Mouse (Mus musculus) liver, embryonic 12.5 days (tissue): Measurements from ENCODE around the gene Gipc3. TPM values are rescaled to one million over a fixed set of nuclear protein-coding genes. Genes with fewer than 3 reads are reported as not detected.

Source experiments
- ATAC-seq: fragments of 200-750 bp; cut with Nextera tagmentation; 2 replicates; pipeline ENCODE4 v1.8.0; 2017; ENCODE audit warnings: moderate number of reproducible peaks, mild to moderate bottlenecking, moderate library complexity
- H3K27ac ChIP-seq: fragments of 300-500 bp; sonication (generic); 2 replicates; pipeline ENCODE4 v1.5.1; 2016; ENCODE audit warnings: mild to moderate bottlenecking
- H3K27me3 ChIP-seq: fragments of 300-500 bp; sonication (generic); replicated peaks from 2 replicates; pipeline ENCODE4 v1.6.1; 2016; ENCODE audit warnings: mild to moderate bottlenecking, moderate library complexity
- H3K36me3 ChIP-seq: fragments of 300-500 bp; sonication (generic); 2 replicates; pipeline ENCODE4 v1.6.1; 2016; ENCODE audit warnings: mild to moderate bottlenecking, moderate library complexity
- H3K4me1 ChIP-seq: fragments of 300-500 bp; sonication (generic); 2 replicates; pipeline ENCODE4 v1.6.1; 2016
- H3K4me2 ChIP-seq: fragments of 300-500 bp; sonication (generic); 2 replicates; pipeline ENCODE4 v1.6.1; 2016; ENCODE audit warnings: mild to moderate bottlenecking, moderate library complexity
- H3K4me3 ChIP-seq: fragments of 300-500 bp; sonication (generic); 2 replicates; pipeline ENCODE4 v1.5.1; 2016; ENCODE audit warnings: mild to moderate bottlenecking, moderate library complexity
- H3K9ac ChIP-seq: fragments of 300-500 bp; sonication (generic); 2 replicates; pipeline ENCODE4 v1.6.1; 2016; ENCODE audit warnings: mild to moderate bottlenecking, moderate library complexity
- H3K9me3 ChIP-seq: fragments of 300-500 bp; sonication (generic); replicated peaks from 2 replicates; pipeline ENCODE4 v1.6.1; 2016; ENCODE audit warnings: mild to moderate bottlenecking, moderate library complexity
- WGBS: fragments of 180-500 bp; shearing (Covaris S2); methylation state at CpG from one replicate; pipeline ENCODE4 v1.1.7; 2016; ENCODE audit not compliant: insufficient replicate concordance; 5-methylcytosine and 5-hydroxymethylcytosine counted together
- polyA plus RNA-seq: library from polyadenylated mRNA; unstranded; fragments of >200 nt; fragmentation: Nextera tagmentation; extraction: Ambion mirVana; gene quantifications from 2 replicates; pipeline ENCODE4 v1.2.1, GENCODE M21; 2016

Gipc3 gene
- polyA plus RNA-seq, 1 experiment from 2014 or later: not detected

DNA sequence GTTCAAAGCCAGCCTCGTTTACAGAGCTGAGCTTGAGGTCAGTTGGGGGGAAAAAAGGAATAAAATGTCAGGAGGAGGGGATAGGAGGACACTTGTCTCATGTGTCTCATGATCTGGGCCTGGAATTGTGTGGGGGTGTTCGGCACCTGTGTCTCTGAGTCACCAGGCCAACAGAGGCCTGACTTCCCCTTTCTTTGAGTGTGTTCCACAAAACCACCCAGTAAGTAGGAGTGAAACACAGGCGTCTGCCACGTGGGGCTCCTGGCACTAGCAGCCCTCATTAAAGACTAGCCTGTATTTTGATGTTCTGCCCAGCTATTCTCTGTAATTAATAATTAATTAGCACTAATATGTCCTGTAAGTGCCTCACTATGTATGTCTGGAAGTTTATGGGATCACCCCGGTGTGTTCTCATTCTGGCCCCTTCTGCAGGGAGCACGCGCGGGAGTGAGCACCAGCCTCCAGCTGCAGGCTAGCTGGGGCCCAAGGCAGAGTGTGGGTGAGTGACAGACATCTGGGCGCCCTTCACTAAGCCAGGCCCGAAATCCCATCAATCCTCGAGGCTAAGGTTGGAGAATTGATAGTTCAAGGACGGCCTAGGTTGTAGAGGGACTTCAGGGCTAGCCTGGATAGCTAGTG, 13.4 kb upstream of the Gipc3 start:
- peak overlapping the region; percentile 94 for H3K27ac ChIP-seq
- no peaks in the 10 kb centered on the region for H3K27me3 ChIP-seq
- no peaks in the 10 kb centered on the region for H3K9me3 ChIP-seq
- WGBS: 33% methylated on average over 12 of the region's 12 CpGs
- H3K4me3 ChIP-seq: peak overlapping the region; percentile 90
- peak overlapping the region; percentile 96 for H3K4me2 ChIP-seq
- H3K4me1 ChIP-seq: peaks cover 83% of the 10 kb centered on the region
- ATAC-seq: no peak
- H3K9ac ChIP-seq: peak overlapping the region; percentile 61
- H3K36me3 ChIP-seq: peaks cover 24% of the 10 kb centered on the region

DNA sequence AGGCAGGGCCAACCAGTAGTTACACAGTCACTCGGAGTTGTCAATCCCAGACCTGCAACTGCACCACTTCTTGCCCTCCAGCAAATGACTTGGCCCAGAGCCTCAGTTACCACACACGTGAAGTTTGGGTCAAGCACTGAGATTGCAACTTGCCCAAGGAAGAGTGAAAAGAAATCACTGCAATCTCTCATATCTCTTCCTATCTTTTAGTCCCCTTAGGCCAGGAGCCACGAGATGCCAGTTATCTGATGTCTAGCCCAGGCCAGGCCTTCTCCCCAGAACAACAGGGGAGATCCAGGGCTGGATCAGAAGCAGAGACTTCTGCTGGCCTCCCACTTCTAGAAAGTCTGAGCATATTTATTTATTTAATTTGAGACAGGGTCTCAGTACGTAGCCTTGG, 12.5 kb upstream of the Gipc3 start:
- Histone ChIP-seq H3K4me1 (peaks cover 80% of the 10 kb centered on the region), H3K4me3 (no peak overlapping the region), H3K27ac (peak overlapping the region; percentile 94; the same call in 1 of the 2 replicates), H3K36me3 (peaks cover 15% of the 10 kb centered on the region), H3K9me3 (no peaks in the 10 kb centered on the region), H3K9ac (no peak overlapping the region), H3K4me2 (no peak overlapping the region), H3K27me3 (no peaks in the 10 kb centered on the region)
- WGBS: 57% methylated on average over 4 of the region's 4 CpGs
- ATAC-seq: no peak

GRCm38 (mm10) chr10:81354738-81355477, 11.8 kb upstream of the Gipc3 start:
- Histone ChIP-seq H3K27ac (0 out of 2 replicates have a peak overlapping the region, but pooled peaks have one; percentile 32), H3K9ac (no peak overlapping the region), H3K9me3 (no peaks in the 10 kb centered on the region), H3K4me3 (no peak overlapping the region), H3K4me2 (no peak overlapping the region), H3K27me3 (no peaks in the 10 kb centered on the region), H3K4me1 (peaks cover 74% of the 10 kb centered on the region), H3K36me3 (peaks cover 8% of the 10 kb centered on the region)
- WGBS: 63% methylated on average over 9 of the region's 9 CpGs
- no peak for ATAC-seq

DNA sequence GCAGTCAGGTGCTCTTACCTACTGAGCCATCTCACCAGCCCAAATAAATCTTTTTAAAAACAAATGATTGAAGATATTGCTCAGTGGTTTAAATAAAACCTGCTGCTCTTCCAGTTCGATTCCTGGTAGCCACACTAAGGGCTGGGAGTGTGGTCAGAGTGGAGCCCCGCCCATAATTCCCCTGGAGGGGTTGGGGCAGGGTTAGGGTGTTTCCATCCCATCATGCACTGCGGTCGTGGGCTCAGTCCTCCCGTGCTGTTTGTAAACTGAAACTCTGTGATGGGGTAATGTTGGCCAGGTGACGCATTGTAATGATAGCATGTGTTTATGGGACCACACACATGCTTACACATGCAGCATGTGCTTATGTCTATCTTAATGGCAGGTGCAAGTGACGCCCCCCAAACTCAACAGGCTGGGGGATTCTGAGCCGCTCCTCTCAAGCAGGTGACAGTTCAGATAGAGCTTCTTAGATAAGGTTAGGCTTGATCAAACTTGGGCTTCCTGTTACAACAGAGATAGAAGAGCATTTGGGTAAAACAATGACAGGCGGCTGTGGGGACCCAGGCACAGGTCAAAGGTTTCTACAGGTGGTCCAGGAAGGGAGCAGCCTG, 8.7 kb upstream of the Gipc3 start:
- 3% methylated on average over 9 of the region's 9 CpGs for WGBS
- no peaks in the 10 kb centered on the region for H3K9me3 ChIP-seq
- H3K4me2 ChIP-seq: peak overlapping the region; percentile 76
- peak; percentile 26 for ATAC-seq
- no peaks in the 10 kb centered on the region for H3K27me3 ChIP-seq
- H3K36me3 ChIP-seq: peaks cover 19% of the 10 kb centered on the region
- H3K27ac ChIP-seq: peak overlapping the region; percentile 91
- H3K9ac ChIP-seq: peak overlapping the region; percentile 71
- H3K4me3 ChIP-seq: peak overlapping the region; percentile 83
- H3K4me1 ChIP-seq: peaks cover 82% of the 10 kb centered on the region

GRCm38 (mm10) chr10:81350351-81351063, 7.4 kb upstream of the Gipc3 start, which contains the start of gene Hmg20b:
TSS of gene Hmg20b (minus strand) at chr10:81350480.
- Histone ChIP-seq H3K9ac (peak within 1 kb of the TSS; percentile 91), H3K27ac (peak within 1 kb of the TSS; percentile 91), H3K27me3 (peaks cover 10% of the 10 kb centered on the region), H3K9me3 (no peaks in the 10 kb centered on the region), H3K4me3 (peak within 1 kb of the TSS; percentile 83), H3K4me1 (peaks cover 81% of the 10 kb centered on the region), H3K4me2 (peak within 1 kb of the TSS; percentile 95), H3K36me3 (peaks cover 19% of the 10 kb centered on the region)
- under 1% methylated on average over 54 of the region's 54 CpGs for WGBS
- peak; percentile 91 for ATAC-seq

- peaks cover 78% of the 10 kb centered on the region for H3K4me1 ChIP-seq
These were observed 6.9 kb upstream of the Gipc3 start for GRCm38 (mm10) chr10:81349961-81350350.

GRCm38 (mm10) chr10:81349146-81349545, 6.1 kb upstream of the Gipc3 start:
- Histone ChIP-seq H3K4me2 (peak overlapping the region; percentile 95), H3K9ac (peak overlapping the region; percentile 91), H3K4me1 (peaks cover 70% of the 10 kb centered on the region), H3K4me3 (peak overlapping the region; percentile 83), H3K27ac (peak overlapping the region; percentile 90), H3K27me3 (peaks cover 23% of the 10 kb centered on the region), H3K36me3 (peaks cover 19% of the 10 kb centered on the region), H3K9me3 (no peaks in the 10 kb centered on the region)
- peak; percentile 50 for ATAC-seq
- 5% methylated on average over 12 of the region's 12 CpGs for WGBS

More at GRCm38 (mm10) chr10:81349961-81350350, 6.9 kb upstream of the Gipc3 start:
- ATAC-seq: no peak; the same call in 1 of the 2 replicates
- Histone ChIP-seq H3K9me3 (no peaks in the 10 kb centered on the region), H3K4me2 (peak overlapping the region; percentile 95), H3K9ac (peak overlapping the region; percentile 91), H3K36me3 (peaks cover 19% of the 10 kb centered on the region), H3K27ac (peak overlapping the region; percentile 90), H3K27me3 (peaks cover 15% of the 10 kb centered on the region), H3K4me3 (peak overlapping the region; percentile 83)
- under 1% methylated on average over 29 of the region's 29 CpGs for WGBS

- Histone ChIP-seq H3K9me3 (no peaks in the 10 kb centered on the region), H3K36me3 (peaks cover 19% of the 10 kb centered on the region), H3K27me3 (peaks cover 48% of the 10 kb centered on the region), H3K4me3 (peak overlapping the region; percentile 45), H3K4me2 (peak overlapping the region; percentile 77), H3K27ac (peak overlapping the region; percentile 69; the same call in 1 of the 2 replicates), H3K9ac (peak overlapping the region; percentile 46), H3K4me1 (peaks cover 67% of the 10 kb centered on the region)
- peak; percentile 20; the same call in 1 of the 2 replicates for ATAC-seq
- WGBS: 9% methylated on average over 54 of the region's 55 CpGs
These were observed 3.5 kb upstream of the Gipc3 start for GRCm38 (mm10) chr10:81346453-81347067.

DNA sequence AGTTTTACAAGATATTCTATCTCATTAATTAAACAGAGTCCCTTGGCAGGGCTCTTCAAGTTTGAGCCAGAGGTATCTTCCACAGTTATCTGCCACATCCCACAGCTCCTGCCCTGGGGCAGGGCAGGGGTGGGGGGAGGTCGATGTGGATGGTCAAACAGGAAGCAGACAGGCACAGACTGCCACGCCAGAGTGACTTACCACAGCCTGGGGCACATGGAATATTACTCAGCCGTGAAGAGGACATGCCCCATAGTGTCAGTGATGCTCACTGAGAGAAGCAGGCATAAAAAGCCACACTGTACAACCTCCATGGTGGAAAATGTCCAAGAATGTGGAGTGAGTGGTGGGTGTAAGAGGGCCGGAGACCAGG, 2.1 kb upstream of the Gipc3 start:
- no peak overlapping the region for H3K4me3 ChIP-seq
- 60% methylated on average over 4 of the region's 4 CpGs for WGBS
- H3K36me3 ChIP-seq: peaks cover 19% of the 10 kb centered on the region
- ATAC-seq: no peak
- H3K9me3 ChIP-seq: no peaks in the 10 kb centered on the region
- H3K4me2 ChIP-seq: no peak overlapping the region
- H3K27ac ChIP-seq: no peak overlapping the region
- no peak overlapping the region for H3K9ac ChIP-seq
- peaks cover 54% of the 10 kb centered on the region for H3K27me3 ChIP-seq
- peaks cover 73% of the 10 kb centered on the region for H3K4me1 ChIP-seq

- peaks cover 19% of the 10 kb centered on the region for H3K36me3 ChIP-seq
- ATAC-seq: no peak
- H3K9ac ChIP-seq: no peak overlapping the region
- peaks cover 71% of the 10 kb centered on the region for H3K4me1 ChIP-seq
- WGBS: 50% methylated on average over 8 of the region's 8 CpGs
- H3K27me3 ChIP-seq: peaks cover 54% of the 10 kb centered on the region
- H3K4me3 ChIP-seq: no peak overlapping the region
- no peak overlapping the region for H3K27ac ChIP-seq
- H3K4me2 ChIP-seq: no peak overlapping the region
- H3K9me3 ChIP-seq: no peaks in the 10 kb centered on the region
These were observed 1.5 kb upstream of the Gipc3 start for GRCm38 (mm10) chr10:81344421-81345161.
